Mouse (Mus musculus): Measurements from ENCODE around the gene Smpdl3b. TPM values are rescaled to one million over a fixed set of nuclear protein-coding genes. Genes with fewer than 3 reads are reported as not detected.
A peak's percentile ranks its signal among the peaks of the same experiment; 100 is the strongest.
"Not testable (repeated sequence)": the region's sequence is repeated elsewhere in the genome, so short reads cannot be mapped to it uniquely, and the experiment has no call there.

Gene Smpdl3b
- total RNA-seq, 2 experiments from 2014 or later: 3.9 to 4.5 TPM

- not testable (repeated sequence) for ATAC-seq (ENCODE audit: poor library complexity, severe bottlenecking)
These were observed 19.9 kb downstream of the Smpdl3b start for GRCm38 (mm10) chr4:132737154-132737553.

GRCm38 (mm10) chr4:132735894-132736293 lies 21.2 kb downstream of the Smpdl3b start:
- no peak for ATAC-seq (ENCODE audit: poor library complexity, severe bottlenecking)

GRCm38 (mm10) chr4:132735389-132735788 lies 21.7 kb downstream of the Smpdl3b start:
- no peak for ATAC-seq (ENCODE audit: poor library complexity, severe bottlenecking)

GRCm38 (mm10) chr4:132734766-132735165 lies 22.3 kb downstream of the Smpdl3b start:
- no peak for ATAC-seq (ENCODE audit: poor library complexity, severe bottlenecking)

- ATAC-seq (ENCODE audit: poor library complexity, severe bottlenecking): no peak
These were observed 23.8 kb downstream of the Smpdl3b start for GRCm38 (mm10) chr4:132733071-132733770.

- peak; percentile 98 for ATAC-seq (ENCODE audit: poor library complexity, severe bottlenecking)
These were observed 24.8 kb downstream of the Smpdl3b start, which contains the start of gene Xkr8 for GRCm38 (mm10) chr4:132732148-132732684. Gene Xkr8, minus strand, starts transcription at chr4:132732546.

GRCm38 (mm10) chr4:132731616-132732015 lies 25.4 kb downstream of the Smpdl3b start:
- no peak for ATAC-seq (ENCODE audit: poor library complexity, severe bottlenecking)

GRCm38 (mm10) chr4:132728233-132728632 lies 28.8 kb downstream of the Smpdl3b start:
- ATAC-seq (ENCODE audit: poor library complexity, severe bottlenecking): peak; percentile 34; the same call in 1 of the 2 replicates

GRCm38 (mm10) chr4:132718251-132718650 lies 38.8 kb downstream of the Smpdl3b start:
- ATAC-seq (ENCODE audit: poor library complexity, severe bottlenecking): no peak

GRCm38 (mm10) chr4:132713181-132713580 lies 43.9 kb downstream of the Smpdl3b start:
- no peak for ATAC-seq (ENCODE audit: poor library complexity, severe bottlenecking)

- no peak for ATAC-seq (ENCODE audit: poor library complexity, severe bottlenecking)
These were observed 50.2 kb downstream of the Smpdl3b start for GRCm38 (mm10) chr4:132706885-132707284.

GRCm38 (mm10) chr4:132702076-132702475 lies 55.0 kb downstream of the Smpdl3b start:
- no peak for ATAC-seq (ENCODE audit: poor library complexity, severe bottlenecking)

- ATAC-seq (ENCODE audit: poor library complexity, severe bottlenecking): no peak
These were observed 63.7 kb downstream of the Smpdl3b start for GRCm38 (mm10) chr4:132693366-132693765.

- no peak for ATAC-seq (ENCODE audit: poor library complexity, severe bottlenecking)
These were observed 67.4 kb downstream of the Smpdl3b start for GRCm38 (mm10) chr4:132689634-132690033.

Other genes with a start within 250 kb of the Smpdl3b start
- gene Sesn2, start 246.8 kb downstream of the Smpdl3b start, total RNA-seq (2015): 7.4 TPM in 2 replicates
- 5.2 and 5.6 TPM in 2 replicates for gene Sesn2, start 246.8 kb downstream of the Smpdl3b start, total RNA-seq (2017)
- 240 and 279 TPM in 2 replicates for gene Atpif1, start 223.6 kb downstream of the Smpdl3b start, total RNA-seq (2015)
- 502 and 628 TPM in 2 replicates for gene Atpif1, start 223.6 kb downstream of the Smpdl3b start, total RNA-seq (2017)
- gene Dnajc8, start 221.7 kb downstream of the Smpdl3b start, total RNA-seq (2015): 113 and 122 TPM in 2 replicates
- 368 and 380 TPM in 2 replicates for gene Dnajc8, start 221.7 kb downstream of the Smpdl3b start, total RNA-seq (2017)
- gene Ptafr, start 193.2 kb downstream of the Smpdl3b start, total RNA-seq (2015): 19.6 and 20.6 TPM in 2 replicates
- 38.9 and 40.8 TPM in 2 replicates for gene Ptafr, start 193.2 kb downstream of the Smpdl3b start, total RNA-seq (2017)
- 49.3 and 52.8 TPM in 2 replicates for gene Eya3, start 118.3 kb downstream of the Smpdl3b start, total RNA-seq (2015)
- gene Eya3, start 118.3 kb downstream of the Smpdl3b start, total RNA-seq (2017): 23.5 and 31.7 TPM in 2 replicates
- gene Xkr8, start 24.7 kb downstream of the Smpdl3b start, total RNA-seq (2015): 1.3 and 2.5 TPM in 2 replicates
- gene Xkr8, start 24.7 kb downstream of the Smpdl3b start, total RNA-seq (2017): 1.1 and 1.5 TPM in 2 replicates
- gene Rpa2, start 11.1 kb upstream of the Smpdl3b start, total RNA-seq (2015): 28.0 and 28.7 TPM in 2 replicates
- gene Rpa2, start 11.1 kb upstream of the Smpdl3b start, total RNA-seq (2017): 22.3 and 27.9 TPM in 2 replicates
- 129 and 136 TPM in 2 replicates for gene Themis2, start 39.1 kb upstream of the Smpdl3b start, total RNA-seq (2015)
- 84.4 and 95.0 TPM in 2 replicates for gene Themis2, start 39.1 kb upstream of the Smpdl3b start, total RNA-seq (2017)
- gene Ppp1r8, start 85.9 kb upstream of the Smpdl3b start, total RNA-seq (2015): 25.7 and 29.6 TPM in 2 replicates
- gene Ppp1r8, start 85.9 kb upstream of the Smpdl3b start, total RNA-seq (2017): 46.1 and 50.1 TPM in 2 replicates
- gene Stx12, start 127.3 kb upstream of the Smpdl3b start, total RNA-seq (2015): 43.9 and 53.0 TPM in 2 replicates
- 49.9 and 51.0 TPM in 2 replicates for gene Stx12, start 127.3 kb upstream of the Smpdl3b start, total RNA-seq (2017)
- gene Fam76a, start 165.3 kb upstream of the Smpdl3b start, total RNA-seq (2015): 21.2 and 21.5 TPM in 2 replicates
- gene Fam76a, start 165.3 kb upstream of the Smpdl3b start, total RNA-seq (2017): 43.2 and 66.3 TPM in 2 replicates
- gene Fgr, start 216.8 kb upstream of the Smpdl3b start, total RNA-seq (2015): 108 and 116 TPM in 2 replicates
- gene Fgr, start 216.8 kb upstream of the Smpdl3b start, total RNA-seq (2017): 111 and 112 TPM in 2 replicates